Mouse (Mus musculus) left cerebral cortex, postnatal 25 days (tissue): ENCODE measurements around the gene Blnk. TPM values are rescaled to one million over a fixed set of nuclear protein-coding genes. Genes with fewer than 3 reads are reported as not detected.

Experiments
- DNase-seq, 2 experiments: peaks; one replicate each; pipeline ENCODE4 v3.0.0; 2022; ENCODE audit warnings: low spot score in 2 of 2, mixed read lengths in 1 of 2
- intact Hi-C: fragments of 180-260 bp; cut with DNase I; formaldehyde crosslinking; loops from one replicate; pipeline ENCODE4 v1.15.1; 2025
- microRNA-seq, 2 experiments: library from miRNA; unstranded; fragments of <30 nt; microRNA quantifications; one replicate each; pipeline ENCODE4 v1.2.0; 2022
- total RNA-seq, 2 experiments: library from RNA; stranded (reverse); gene quantifications; 2 replicates each; pipeline ENCODE4 v1.2.3; 2021

Gene Blnk
- total RNA-seq, 2 experiments from 2014 or later, result 7.6 to 10.8 TPM

DNA sequence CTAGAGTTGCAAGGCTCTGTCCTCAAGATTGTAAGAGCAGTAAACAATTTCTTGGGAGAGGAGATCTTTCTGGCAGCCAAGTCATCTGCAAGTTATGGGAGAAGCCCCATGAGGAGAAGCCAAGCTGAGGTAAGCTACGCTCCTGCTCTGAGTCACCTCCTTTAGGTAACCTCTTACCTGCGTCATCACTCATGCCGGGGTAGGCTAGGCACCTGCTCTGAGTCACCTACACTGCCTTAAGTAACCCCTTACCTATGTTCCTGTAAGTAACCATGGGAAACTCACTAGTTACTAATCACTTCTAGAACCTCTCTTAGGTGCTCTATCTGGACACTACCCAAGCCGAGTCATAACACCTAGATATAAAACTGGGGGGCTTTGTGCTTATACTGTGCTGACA lies 112.6 kb downstream of the Blnk start:
- intact Hi-C loops, result no loop called here
- DNase-seq, result no peak

Small RNAs within 50 kb of the gene (microRNA-seq; reads per million reads assigned to microRNA genes)
- 0 to 0.34 reads per million in 2 experiments for gene Mir8092

Other genes with a start within 250 kb of the Blnk start
- under 1 TPM; 0.30 to 0.99 TPM for gene Cc2d2b, start 245.8 kb downstream of the Blnk start, total RNA-seq
- gene Ccnj, start 163.3 kb downstream of the Blnk start, total RNA-seq, result 1 to 10 TPM; 7.0 to 7.6 TPM
- gene Zfp518a, start 99.8 kb downstream of the Blnk start, total RNA-seq, result 10 to 100 TPM in 1 of 2 experiments, 1 to 10 TPM in 1; 8.7 to 10.4 TPM
- under 1 TPM in 1 of 2 experiments, not detected in 1; 0.16 TPM for gene Dntt, start 34.7 kb upstream of the Blnk start, total RNA-seq
- 10 to 100 TPM in 1 of 2 experiments, 1 to 10 TPM in 1; 7.6 to 11.5 TPM for gene Opalin, start 82.6 kb upstream of the Blnk start, total RNA-seq
- 1 to 10 TPM; 1.0 to 1.6 TPM for gene Tll2, start 212.3 kb upstream of the Blnk start, total RNA-seq